In genomic region chr3:59168476-59168875, GRCm38 (mm10) we compare ENCODE assay signal across 19 mouse cellular contexts. TPM values are rescaled to one million over a fixed set of nuclear protein-coding genes. Genes with fewer than 3 reads are reported as not detected.
DNase-seq lines count a peak whose midpoint lies in the region; ATAC-seq lines count a peak whose summit lies in the region.
"Had no signal": no experiment of that assay in that cellular context is flagged by ENCODE, and none has a peak within 500 bp of the region (broad histone marks: within the 10 kb centered on the region; RNA-seq: fewer than 3 reads in every experiment).

No protein-coding gene starts in this region.

- no peak overlapping the region for H3K9ac ChIP-seq in liver, embryonic 11.5 days (ENCODE audit: low read depth, low read length)
- H3K9ac ChIP-seq: heart, embryonic 15.5 days; kidney, embryonic 15.5 days had no signal

- 80% methylated on average over 6 of the region's 6 CpGs for WGBS in liver, embryonic 11.5 days
- WGBS in forebrain, embryonic 10.5 days, result 90% methylated on average over 6 of the region's 6 CpGs

- H3K4me1 ChIP-seq in liver, embryonic 11.5 days (replicated peaks; ENCODE audit: control insufficient read depth, insufficient read depth, low read length), result no peaks in the 10 kb centered on the region
- peaks cover 7% of the 10 kb centered on the region for H3K4me1 ChIP-seq in forebrain, embryonic 10.5 days

- no peak overlapping the region for H3K4me3 ChIP-seq in liver, embryonic 11.5 days (ENCODE audit: low read depth, low read length)
- no peak overlapping the region for H3K4me3 ChIP-seq in forebrain, embryonic 10.5 days
- H3K4me3 ChIP-seq: heart, embryonic 15.5 days; kidney, embryonic 15.5 days had no signal

- no peaks in the 10 kb centered on the region for H3K36me3 ChIP-seq in liver, embryonic 11.5 days (ENCODE audit: control insufficient read depth, insufficient read depth, low read length)
- no peaks in the 10 kb centered on the region for H3K36me3 ChIP-seq in forebrain, embryonic 10.5 days (replicated peaks)
- H3K36me3 ChIP-seq: G1E; heart, embryonic 15.5 days; kidney, embryonic 15.5 days had no signal

- H3K27ac ChIP-seq in liver, embryonic 11.5 days (ENCODE audit: low read depth, low read length), result no peak overlapping the region
- no peak overlapping the region for H3K27ac ChIP-seq in forebrain, embryonic 10.5 days
- H3K27ac ChIP-seq: kidney, embryonic 15.5 days had no signal

- 0 out of 2 replicates have a peak, but pooled peaks have one; percentile 12 for ATAC-seq in liver, embryonic 11.5 days (replicated peaks; ENCODE audit: low FRiP score)
- ATAC-seq in granulocyte monocyte progenitor cell, adult 5-6 weeks (replicated peaks; ENCODE audit: poor library complexity, severe bottlenecking), result peak; percentile 79
- ATAC-seq: hindbrain, embryonic 16.5 days had no signal

- DNase-seq in liver, embryonic 11.5 days (ENCODE audit: low spot score), result no peak
- DNase-seq in liver, result no peak
- peak; percentile 43 for DNase-seq in thymus, postnatal 0 days (ENCODE audit: low spot score)
- no peak for DNase-seq in thymus, postnatal 25 days
- DNase-seq in Muller cell, postnatal 12 days (ENCODE audit: inconsistent ontology term), result no peak
- DNase-seq in forebrain, embryonic 10.5 days (ENCODE audit: extremely low spot score, low spot score), result no peak
- DNase-seq: adrenal gland, postnatal 36 days; cerebellum, postnatal 14 days had no signal

- H3K27me3 ChIP-seq in liver, embryonic 11.5 days (replicated peaks; ENCODE audit: control insufficient read depth, insufficient read depth, low read length), result no peaks in the 10 kb centered on the region
- no peaks in the 10 kb centered on the region for H3K27me3 ChIP-seq in forebrain, embryonic 10.5 days (ENCODE audit: poor library complexity, severe bottlenecking)
- H3K27me3 ChIP-seq: heart, embryonic 15.5 days; kidney, embryonic 15.5 days had no signal

- no peak overlapping the region for H3K4me2 ChIP-seq in liver, embryonic 11.5 days
- H3K4me2 ChIP-seq: heart, embryonic 15.5 days; kidney, embryonic 15.5 days; midbrain, embryonic 11.5 days had no signal

- H3K9me3 ChIP-seq in liver, embryonic 11.5 days (ENCODE audit: control insufficient read depth, low read length), result no peaks in the 10 kb centered on the region
- no peaks in the 10 kb centered on the region for H3K9me3 ChIP-seq in forebrain, embryonic 10.5 days
- H3K9me3 ChIP-seq: G1E; heart, embryonic 15.5 days; kidney, embryonic 15.5 days had no signal

RNA-seq across cellular contexts. Expression of gene P2ry14, which starts 15.1 kb away (rescaled TPM):
- polyA plus RNA-seq in liver, embryonic 11.5 days (2014; fragmentation: Nextera tagmentation; extraction: Ambion mirVana), result 2.8 and 3.6 TPM in 2 replicates
- polyA plus RNA-seq in thymus, postnatal 0 days (2015; fragmentation: Nextera tagmentation; extraction: Ambion mirVana), result 6.9 and 7.3 TPM in 2 replicates
- 7.4 and 8.6 TPM in 2 replicates for total RNA-seq in granulocyte monocyte progenitor cell, adult 5-6 weeks (2014; fragmentation: Nextera tagmentation)
- total RNA-seq in granulocyte monocyte progenitor cell, adult 5-6 weeks (2017), result 3.6 and 6.3 TPM in 2 replicates
- 1.9 and 2.4 TPM in 2 replicates for polyA plus RNA-seq in forebrain, embryonic 10.5 days (2016; fragmentation: Nextera tagmentation; extraction: Ambion mirVana)
- polyA plus RNA-seq: G1E had no signal

RNA-seq across cellular contexts. Expression of gene Gpr87, which starts 26.4 kb away (rescaled TPM):
- not detected in 2 replicates for polyA plus RNA-seq in liver, embryonic 11.5 days (2014; fragmentation: Nextera tagmentation; extraction: Ambion mirVana)
- 3.3 and 4.2 TPM in 2 replicates for polyA plus RNA-seq in thymus, postnatal 0 days (2015; fragmentation: Nextera tagmentation; extraction: Ambion mirVana)
- not detected in 2 replicates for total RNA-seq in granulocyte monocyte progenitor cell, adult 5-6 weeks (2014; fragmentation: Nextera tagmentation)
- total RNA-seq in granulocyte monocyte progenitor cell, adult 5-6 weeks (2017), result not detected in 2 replicates
- 0.17 and 0.20 TPM in 2 replicates for polyA plus RNA-seq in forebrain, embryonic 10.5 days (2016; fragmentation: Nextera tagmentation; extraction: Ambion mirVana)
- total RNA-seq: adrenal gland, postnatal 36 days; gastrocnemius, postnatal 4 days; layer of hippocampus, adult 8-10 months; left cerebral cortex, postnatal 10 days; liver, adult 2 months had no signal
- polyA plus RNA-seq: G1E; kidney, embryonic 15.5 days; liver, adult 2 months; neural tube, embryonic 11.5 days had no signal

RNA-seq across cellular contexts. Expression of gene P2ry13, which starts 42.2 kb away (rescaled TPM):
- 2.0 and 2.3 TPM in 2 replicates for polyA plus RNA-seq in liver, embryonic 11.5 days (2014; fragmentation: Nextera tagmentation; extraction: Ambion mirVana)
- 4.6 and 5.3 TPM in 2 replicates for polyA plus RNA-seq in thymus, postnatal 0 days (2015; fragmentation: Nextera tagmentation; extraction: Ambion mirVana)
- 0.30 and 0.47 TPM in 2 replicates for total RNA-seq in granulocyte monocyte progenitor cell, adult 5-6 weeks (2014; fragmentation: Nextera tagmentation)
- total RNA-seq in granulocyte monocyte progenitor cell, adult 5-6 weeks (2017), result 0.05 TPM in 1 of 2 replicates, not detected in the other
- polyA plus RNA-seq in forebrain, embryonic 10.5 days (2016; fragmentation: Nextera tagmentation; extraction: Ambion mirVana), result 0.52 and 0.67 TPM in 2 replicates
- polyA plus RNA-seq: G1E had no signal
